Mouse (Mus musculus): ENCODE results near the gene Rsad1. TPM values are rescaled to one million over a fixed set of nuclear protein-coding genes. Genes with fewer than 3 reads are reported as not detected.
A peak's percentile ranks its signal among the peaks of the same experiment; 100 is the strongest.

The Rsad1 gene
- 1 to 10 TPM; 9.4 to 9.6 TPM for total RNA-seq (2021)
- long read RNA-seq, experiment 1, full-length matches to known transcripts, result 5 of 9 reads
- long read RNA-seq, experiment 1, partial matches to known transcripts, result 0 of 9 reads
- long read RNA-seq, experiment 1, other reads (novel, unspliced or antisense), result 4 of 9 reads
- long read RNA-seq, experiment 2, result 0 reads

DNA sequence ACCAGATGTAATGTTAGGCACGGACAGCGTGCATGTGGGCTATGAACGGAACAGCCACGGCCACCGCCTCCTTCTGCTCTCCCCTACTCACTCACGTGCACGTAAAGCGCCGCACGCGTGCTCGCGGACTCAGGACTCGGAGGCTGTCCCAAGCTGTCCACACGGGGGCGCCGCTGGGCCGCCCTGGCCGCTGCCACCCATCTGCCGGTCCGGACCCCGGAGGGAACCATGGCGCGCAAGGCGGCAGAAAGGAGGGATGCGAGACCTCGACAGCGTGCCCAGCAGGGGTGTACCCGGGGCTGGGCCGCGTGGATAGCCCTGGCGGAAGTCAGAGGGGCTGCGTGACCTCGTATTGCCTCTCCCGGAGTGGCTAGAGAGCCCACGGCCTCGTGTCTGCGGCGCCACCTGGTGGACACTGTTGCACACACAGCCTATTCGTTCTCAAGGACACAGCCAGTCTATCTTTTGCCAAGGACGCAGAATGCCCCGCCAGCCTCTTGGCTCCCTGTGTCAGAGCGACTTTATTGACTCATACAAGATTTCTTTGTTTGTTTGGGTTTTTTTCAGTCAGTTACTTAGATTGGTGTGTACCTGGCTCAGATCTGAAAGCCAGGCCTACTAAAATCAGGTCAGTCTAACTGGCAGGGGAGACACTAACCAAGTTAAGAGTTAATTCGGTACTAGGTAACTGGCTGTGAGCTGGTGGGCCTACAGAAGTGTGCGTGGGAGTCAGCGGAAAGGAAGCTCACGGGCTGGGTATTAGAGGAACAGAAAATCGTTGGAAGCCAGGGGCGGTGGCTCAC, at the start of gene Rsad1:
Rsad1 (minus strand) TSS at position 368 of the 803 bp plus-strand sequence.
- intact Hi-C loops (cut with DNase I), result loop anchor here (2.0 kb wide), 1 partner anchor 168 kb away; no protein-coding TSS in a partner anchor
- DNase-seq, result peak; percentile 96 to 97

DNA sequence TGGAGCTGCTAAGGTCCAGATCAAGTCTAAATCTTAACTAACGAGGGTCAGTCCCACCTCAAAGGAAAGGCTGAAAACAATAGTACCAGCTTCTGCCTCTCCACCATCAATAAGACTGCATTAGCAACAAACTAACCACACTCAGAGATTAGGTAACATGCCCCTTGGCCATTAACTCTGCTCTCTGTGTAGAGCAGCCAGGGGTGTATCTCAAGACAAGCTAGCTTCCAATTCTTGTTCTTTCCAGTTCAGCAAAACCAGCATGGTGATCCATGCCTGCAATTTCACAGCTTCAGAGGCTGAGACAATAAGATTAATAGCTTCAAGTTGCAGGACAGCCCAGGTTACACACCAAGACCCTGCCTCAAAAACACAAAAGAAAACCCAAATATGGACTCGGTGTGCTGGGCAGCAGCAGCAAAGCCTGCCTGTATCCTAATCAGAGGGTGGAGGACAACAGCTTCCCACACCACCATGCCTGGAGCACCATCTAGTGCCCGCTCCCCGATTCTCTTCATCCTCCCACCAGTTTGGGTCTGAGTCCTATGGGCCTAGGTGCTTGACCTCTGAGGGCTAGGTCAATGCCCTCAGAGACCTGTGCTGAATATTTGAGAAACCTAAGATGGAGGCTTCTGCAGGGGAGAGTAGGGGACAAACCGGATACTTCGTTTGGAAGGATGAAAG, 49.5 kb upstream of the Rsad1 start:
- intact Hi-C loops (cut with DNase I), result no loop called here
- DNase-seq, result peak in 1 of 2 experiments; percentile 6

DNA sequence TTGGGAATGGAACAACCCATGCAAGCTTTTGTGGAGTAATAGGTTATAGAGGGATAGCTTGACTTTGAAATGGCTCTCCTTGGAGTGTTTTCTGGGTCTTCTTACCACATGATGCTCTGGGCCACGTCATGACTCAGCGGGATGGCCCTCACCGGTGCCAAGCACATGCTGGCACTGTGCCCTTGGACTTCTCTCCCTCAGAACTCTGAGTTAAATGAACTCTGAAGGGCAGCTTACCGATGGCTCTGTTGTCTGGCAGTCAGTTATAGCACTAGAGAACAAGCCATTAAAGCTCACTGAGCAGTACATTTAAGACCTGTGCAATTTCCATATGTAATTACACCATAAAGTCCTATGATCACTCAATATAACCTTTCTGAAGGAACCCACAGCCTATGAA, 48.3 kb upstream of the Rsad1 start:
- intact Hi-C loops (cut with DNase I), result no loop called here
- DNase-seq, result peak; percentile 42 to 64

DNA sequence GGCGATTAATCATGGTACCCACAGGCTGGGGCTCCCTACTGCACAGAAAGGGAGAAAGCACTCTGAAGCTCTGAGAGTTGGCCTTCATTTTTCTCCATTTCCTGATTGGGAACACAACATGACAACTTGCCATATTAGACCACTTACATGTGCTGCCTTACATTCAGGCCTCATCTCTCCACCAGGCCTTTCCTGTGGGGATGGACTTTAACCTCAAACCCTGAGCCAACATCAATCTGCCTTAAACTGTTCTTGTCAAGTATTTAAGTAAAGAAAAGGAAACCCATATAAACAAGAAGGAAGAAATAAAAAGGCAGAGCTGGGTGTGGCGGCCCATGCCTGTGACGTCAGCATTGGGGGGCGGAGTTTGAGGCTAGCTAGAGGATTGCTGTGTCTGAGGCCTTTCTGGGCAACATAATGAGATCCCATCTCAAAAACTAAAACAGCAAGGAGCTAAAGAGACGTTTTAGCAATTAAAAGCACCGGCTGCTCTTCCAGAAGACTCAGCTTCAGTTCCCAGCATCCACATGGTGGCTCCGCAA, 47.3 kb upstream of the Rsad1 start:
- DNase-seq, result peak in 1 of 2 experiments; percentile 40
- intact Hi-C loops (cut with DNase I), result no loop called here

DNA sequence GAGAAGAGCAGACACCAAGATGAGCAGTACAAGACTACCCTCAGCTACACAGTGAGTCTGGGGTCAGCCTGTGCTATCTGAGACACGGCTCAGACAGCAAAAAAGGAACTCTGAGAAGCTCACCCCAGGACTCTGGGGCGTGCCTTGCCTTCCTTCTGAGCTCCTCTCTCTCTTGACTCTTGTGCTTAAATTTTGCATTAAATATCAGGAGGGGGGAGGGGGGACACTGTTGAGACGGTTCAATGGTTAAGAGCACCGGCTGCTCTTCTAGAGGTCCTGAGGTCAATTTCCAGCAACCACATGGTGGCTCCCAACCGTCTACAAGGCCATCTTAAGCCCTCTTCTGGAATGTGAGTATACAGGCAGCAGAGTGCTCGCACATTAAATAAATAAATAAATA, 38.5 kb upstream of the Rsad1 start:
- intact Hi-C loops (cut with DNase I), result no loop called here

DNA sequence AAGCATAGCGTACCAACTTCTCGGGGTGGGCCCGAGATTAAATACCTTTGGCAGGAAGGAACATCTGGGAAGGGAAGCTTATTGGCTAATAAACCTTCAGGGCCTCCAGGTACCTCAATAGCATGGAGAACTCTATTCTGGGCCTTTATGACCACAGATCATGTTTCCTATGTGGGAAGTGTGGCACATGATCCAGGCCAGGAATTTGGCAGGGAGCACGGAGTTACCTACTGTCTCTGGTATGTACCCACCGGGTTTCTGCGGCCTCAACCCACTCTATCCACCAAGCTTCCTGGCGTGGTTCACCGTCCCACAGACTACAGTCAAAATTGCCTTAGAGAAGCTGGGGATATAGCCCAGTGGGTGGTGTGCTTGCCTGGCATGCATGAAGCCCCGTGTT, 36.0 kb upstream of the Rsad1 start:
- intact Hi-C loops (cut with DNase I), result no loop called here
- DNase-seq, result no peak

More for the DNA sequence above, 38.5 kb upstream of the Rsad1 start:
- no peak for DNase-seq

DNA sequence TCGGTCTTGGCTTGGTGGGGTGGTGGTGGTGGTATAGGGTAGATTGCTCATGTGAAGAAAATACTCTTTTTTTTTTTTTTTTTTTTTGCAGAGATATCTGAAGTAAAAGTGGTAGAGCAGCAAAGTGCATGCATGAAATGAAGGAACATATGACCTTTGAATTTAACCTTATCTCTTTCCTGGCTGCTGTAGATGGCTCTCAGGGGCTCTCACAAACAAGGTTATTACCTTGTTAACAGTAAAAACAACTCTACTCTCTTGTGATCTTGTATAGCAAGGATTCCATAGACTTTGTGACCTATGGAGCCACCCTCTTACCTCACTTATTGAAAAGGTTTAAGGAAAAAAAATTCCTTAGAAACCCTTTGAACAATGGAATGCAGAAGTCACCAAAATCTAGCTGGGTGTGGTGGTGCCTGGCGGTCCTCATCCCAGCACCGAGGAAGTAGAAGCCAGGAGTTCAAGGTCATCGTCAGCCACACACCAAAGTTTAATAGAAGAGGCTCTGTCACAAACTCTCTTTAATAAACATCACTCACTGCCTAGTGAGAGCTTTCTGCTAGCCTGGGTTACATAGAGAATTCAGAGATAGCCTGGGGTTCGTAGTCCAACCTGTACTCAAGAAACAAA, 31.2 kb upstream of the Rsad1 start:
- DNase-seq, result no peak
- intact Hi-C loops (cut with DNase I), result no loop called here

DNA sequence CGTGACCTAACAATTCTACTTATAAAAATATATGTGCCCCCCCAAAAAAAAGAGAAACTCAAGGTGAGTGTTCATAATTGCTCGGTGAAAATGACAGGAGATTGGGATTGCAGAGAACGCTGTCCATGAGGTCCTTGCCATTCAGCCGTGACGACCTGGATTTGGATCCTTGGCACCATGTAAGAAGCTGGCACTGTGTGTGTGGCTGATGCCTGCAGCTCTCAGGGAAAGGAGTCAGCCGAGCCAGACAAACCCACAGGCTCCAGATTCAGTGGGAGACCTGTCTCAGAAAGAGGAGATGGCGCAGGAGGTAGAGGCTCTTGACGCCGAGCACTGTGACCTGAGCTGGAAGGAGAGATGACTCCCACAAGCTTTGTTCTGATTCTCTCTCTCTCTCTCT, 27.3 kb upstream of the Rsad1 start:
- no peak for DNase-seq
- intact Hi-C loops (cut with DNase I), result no loop called here

DNA sequence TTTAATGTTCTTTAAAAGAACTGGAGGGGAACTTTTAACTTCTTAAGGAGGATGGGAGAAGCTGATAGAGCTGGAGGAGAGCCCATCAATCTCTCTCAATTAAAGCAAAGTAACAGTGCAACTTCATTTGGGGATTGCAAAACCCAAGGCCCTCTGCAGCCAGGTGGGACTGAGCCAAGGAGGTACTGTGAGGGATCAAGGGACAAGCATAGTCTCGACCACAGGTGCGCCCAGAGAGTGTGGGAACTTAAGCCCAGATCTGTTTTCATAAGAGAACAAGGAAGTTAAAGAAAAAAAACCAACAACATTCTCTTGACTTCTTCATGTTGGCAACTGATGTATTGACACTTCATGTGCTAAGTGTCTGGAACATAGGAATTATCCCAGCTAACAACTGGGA, 26.0 kb upstream of the Rsad1 start:
- no peak for DNase-seq
- intact Hi-C loops (cut with DNase I), result no loop called here

DNA sequence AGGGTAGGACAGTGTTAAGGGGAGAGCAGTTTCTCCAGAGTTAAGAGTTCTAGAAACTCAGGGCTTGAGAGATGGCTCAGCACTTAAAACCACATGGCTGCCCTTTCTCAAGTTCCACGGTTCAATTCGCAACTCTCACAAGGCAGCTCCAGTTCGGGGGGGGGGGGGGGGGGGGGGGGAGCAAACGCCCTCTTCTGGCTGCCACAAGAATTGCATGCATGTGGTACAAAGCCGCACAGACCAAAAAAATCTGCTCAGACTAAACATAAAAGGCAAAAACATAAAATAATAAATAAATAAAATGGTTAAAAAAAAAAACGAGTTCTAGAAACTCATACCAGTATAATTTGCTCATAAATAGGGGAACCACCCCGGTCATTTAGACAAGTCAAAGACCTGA, 25.5 kb upstream of the Rsad1 start:
- intact Hi-C loops (cut with DNase I), result no loop called here
- no peak for DNase-seq

DNA sequence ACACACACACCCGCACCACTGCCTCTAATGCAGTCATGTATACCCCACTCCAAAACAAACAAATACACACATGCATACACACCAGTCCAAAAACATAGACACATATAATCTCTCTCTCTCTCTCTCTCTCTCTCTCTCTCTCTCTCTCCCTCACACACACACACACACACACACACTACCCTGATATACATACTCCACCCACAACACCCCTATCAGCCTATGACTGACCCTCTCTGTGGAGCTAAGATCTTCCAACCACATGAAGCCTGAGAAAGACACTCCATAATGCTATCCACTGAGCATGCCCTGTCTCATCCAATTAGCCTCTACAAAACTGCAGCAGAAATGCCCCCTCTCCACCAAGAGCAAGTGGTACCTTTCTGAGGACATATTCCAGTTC, 22.8 kb upstream of the Rsad1 start:
- intact Hi-C loops (cut with DNase I), result no loop called here
- DNase-seq, result no peak

DNA sequence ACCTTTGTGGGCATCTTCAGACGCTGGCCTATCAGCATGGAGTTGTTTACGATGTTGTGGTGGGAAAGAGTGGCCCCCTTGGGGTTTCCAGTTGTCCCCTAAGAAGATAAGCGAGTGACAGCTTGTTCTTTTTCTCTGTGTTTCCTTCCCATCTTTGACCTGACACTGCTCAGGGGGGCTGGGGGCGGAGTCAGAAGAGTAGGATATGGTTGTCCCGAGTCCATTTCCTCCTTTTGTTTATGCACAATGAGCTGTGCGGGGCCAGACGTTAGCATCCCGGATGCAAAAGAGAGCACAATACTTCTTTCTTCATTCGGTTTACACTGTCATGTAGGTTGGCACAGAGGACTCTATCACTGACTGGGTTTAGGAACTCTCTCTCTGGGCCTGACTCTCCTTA, 21.6 kb upstream of the Rsad1 start:
- intact Hi-C loops (cut with DNase I), result no loop called here
- DNase-seq, result peak; percentile 43 to 46

DNA sequence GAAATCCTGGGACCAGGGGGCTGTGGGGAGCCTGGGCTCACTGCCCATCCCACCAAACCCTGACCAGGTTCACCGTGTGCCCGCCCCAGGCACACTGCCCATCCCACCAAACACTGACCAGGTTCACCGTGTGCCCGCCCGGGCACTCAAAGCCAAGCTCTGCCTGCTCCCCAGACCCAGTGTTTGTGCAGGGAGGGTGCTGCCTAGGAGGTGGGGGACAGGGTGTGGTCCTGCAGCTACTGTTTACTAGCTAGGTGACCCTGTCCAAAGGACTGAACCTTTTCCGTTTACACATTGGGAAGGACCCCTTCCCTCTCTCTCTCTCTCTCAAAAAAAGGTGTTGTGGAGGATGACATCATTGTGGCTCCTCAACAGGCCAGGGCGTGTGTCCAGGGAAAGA, 18.3 kb upstream of the Rsad1 start:
- DNase-seq, result no peak
- intact Hi-C loops (cut with DNase I), result no loop called here

DNA sequence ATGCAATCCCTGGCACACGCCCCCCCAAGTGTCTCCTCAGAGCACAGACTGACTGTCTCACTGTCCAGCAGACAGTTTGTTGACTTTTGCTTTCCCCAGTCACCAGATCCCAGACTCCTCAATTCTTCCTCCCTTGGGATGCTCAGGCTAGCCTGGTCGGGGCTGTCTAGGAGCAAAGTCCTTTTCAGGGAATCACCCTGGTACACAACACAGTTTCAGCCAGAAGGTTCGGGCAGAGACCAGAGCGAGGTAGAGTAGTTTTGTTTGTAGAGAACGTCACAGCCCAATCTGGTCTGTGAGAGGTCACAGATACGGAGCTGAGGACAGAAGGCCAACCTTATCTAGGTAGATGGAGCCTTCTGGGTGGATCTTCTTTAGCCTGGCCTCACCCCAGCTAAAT, 17.5 kb upstream of the Rsad1 start:
- intact Hi-C loops (cut with DNase I), result no loop called here
- no peak for DNase-seq

DNA sequence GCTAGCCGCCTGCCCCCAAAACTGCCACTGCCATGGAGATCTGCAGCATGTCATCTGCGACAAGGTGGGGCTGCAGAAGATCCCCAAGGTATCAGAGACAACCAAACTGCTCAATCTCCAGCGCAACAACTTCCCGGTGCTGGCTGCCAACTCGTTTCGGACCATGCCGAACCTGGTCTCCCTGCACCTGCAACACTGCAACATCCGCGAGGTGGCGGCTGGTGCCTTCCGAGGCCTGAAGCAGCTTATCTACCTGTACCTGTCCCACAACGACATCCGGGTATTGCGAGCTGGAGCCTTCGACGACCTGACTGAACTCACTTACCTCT, 16.1 kb upstream of the Rsad1 start:
- DNase-seq, result no peak
- intact Hi-C loops (cut with DNase I), result no loop called here

DNA sequence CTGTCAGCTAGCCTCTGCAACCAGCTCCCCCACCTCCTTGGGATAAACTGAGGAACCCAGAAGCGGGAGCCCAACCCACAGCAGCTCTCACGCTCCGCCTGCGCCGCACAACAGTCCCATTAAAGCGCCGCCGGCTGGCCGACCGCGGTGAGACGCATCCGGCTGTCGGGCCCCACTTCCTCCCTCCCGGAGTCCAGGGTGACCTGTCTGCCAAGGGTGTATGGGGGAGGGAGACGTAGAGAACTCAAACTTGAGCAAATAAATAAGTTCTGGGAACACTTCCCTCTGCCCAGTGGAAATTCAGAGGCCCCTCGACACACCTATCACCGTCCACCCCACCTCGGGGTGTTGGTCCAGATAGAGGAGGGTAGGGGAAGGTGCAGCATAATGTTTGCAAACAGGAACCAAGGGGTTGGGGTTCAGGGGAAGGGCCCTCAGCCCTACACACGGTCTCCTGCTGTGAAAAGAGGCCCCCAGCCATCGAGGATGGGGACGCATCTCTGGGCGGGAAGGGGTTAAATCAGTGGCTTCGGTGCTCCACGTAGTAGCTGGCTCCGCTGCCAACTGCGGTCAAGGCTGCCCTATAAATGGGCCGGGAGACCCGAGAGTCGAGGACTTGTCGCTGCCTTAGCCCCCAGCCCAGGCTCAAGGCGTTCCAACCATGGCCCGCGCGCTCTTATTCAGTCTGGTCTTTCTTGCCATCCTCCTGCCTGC, 15.5 kb upstream of the Rsad1 start, which contains the start of gene Chad:
Chad (plus strand) TSS at position 611 of the 714 bp plus-strand sequence.
- intact Hi-C loops (cut with DNase I), result no loop called here
- DNase-seq, result peak; percentile 54 to 69

DNA sequence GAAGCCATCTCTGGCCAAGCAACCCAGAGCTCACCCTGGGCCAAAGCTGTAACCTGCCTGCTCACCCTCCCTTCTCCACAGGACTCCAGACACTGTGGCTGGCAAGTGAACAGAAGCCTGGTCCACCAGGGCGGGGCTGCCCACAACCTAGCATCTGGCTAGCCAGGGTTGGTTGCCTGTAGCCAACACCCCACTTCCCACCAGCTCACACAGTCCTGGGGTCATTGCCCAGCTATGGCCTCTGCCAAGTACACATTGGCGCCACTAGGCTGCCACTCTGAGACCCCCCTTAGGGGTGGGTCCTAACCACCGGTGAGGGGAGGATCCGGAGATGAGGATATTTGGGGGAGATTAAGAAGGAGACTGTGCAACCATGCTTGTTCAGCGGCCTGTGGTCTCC, 14.8 kb upstream of the Rsad1 start:
- intact Hi-C loops (cut with DNase I), result no loop called here
- DNase-seq, result no peak

DNA sequence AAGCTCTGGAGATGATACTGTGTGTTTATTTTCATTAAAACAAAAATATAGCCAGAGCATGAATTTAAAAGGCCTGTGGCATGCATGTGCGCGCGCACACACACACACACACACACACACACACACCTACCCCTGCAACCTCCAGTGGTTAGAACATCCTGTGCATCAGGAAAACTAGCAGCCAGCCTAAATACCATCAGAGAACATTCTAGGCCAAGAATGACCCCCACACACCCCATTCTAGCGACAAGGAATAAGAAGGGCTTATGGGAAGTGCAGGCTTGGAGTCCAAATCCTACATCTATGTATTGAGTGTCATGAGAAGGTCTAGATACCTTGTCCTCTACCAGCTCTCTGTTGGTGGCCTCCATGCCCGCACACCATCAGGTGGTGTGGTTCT, 14.3 kb upstream of the Rsad1 start:
- intact Hi-C loops (cut with DNase I), result no loop called here
- DNase-seq, result no peak

DNA sequence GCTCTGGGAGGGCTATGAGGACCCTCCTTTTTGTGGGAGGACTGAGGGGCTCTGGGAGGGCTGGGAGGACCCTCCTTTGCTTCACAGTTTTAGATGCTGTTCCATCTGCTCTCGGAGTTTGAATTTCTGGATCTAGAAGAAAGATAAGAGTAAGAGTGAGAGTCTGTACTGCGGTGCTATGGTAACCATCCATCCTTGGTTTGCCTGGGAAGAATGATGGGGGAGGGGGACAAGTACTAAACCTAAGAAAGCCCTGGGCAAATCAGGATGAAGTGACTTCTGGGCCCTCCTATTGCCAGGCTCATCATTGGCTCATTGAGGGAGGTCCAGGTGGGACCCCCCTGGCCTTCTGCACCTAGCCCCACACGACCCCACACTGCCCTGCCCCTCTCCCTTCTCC, 9.2 kb upstream of the Rsad1 start:
- no peak for DNase-seq
- intact Hi-C loops (cut with DNase I), result no loop called here

DNA sequence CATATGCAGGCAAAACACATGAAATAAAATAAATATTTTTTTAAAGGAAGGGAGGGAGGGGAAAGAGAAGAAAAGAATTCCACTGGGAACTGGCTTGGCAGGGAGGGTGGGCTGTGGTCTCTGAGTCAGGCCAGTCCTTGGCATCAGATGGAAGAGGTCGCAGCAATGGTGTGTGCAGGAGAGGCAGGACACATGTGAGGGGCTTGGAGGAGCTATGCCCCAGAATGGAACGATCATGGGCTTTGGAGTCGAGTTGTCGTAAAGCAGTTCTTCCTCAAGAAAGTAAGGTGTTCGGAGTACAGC, 1.3 kb upstream of the Rsad1 start:
- no peak for DNase-seq
- intact Hi-C loops (cut with DNase I), result loop anchor here (5.0 kb wide), 1 partner anchor 52 kb away; the partner anchor contains the start of gene Acsf2

Measured in heart, postnatal 14 days (tissue).